Mouse (Mus musculus) thymus, adult 2 months (tissue): ENCODE results near the gene Lsm10.

Source experiments
- CTCF ChIP-seq: fragments of 200-500 bp; IDR thresholded peaks from 2 replicates; pipeline ENCODE4 v1.5.1; 2012; ENCODE audit warnings: mild to moderate bottlenecking, control low read depth, low read length, moderate library complexity, borderline replicate concordance; ENCODE audit not compliant: control insufficient read depth, poor library complexity, insufficient read depth; ENCODE audit errors: extremely low read depth
- POLR2A ChIP-seq: fragments of 200-500 bp; IDR thresholded peaks from 2 replicates; pipeline ENCODE4 v1.6.1; 2012; ENCODE audit warnings: mild to moderate bottlenecking, low read length, control low read depth, moderate library complexity; ENCODE audit not compliant: control insufficient read depth, poor library complexity, insufficient read depth; ENCODE audit errors: extremely low read depth

DNA sequence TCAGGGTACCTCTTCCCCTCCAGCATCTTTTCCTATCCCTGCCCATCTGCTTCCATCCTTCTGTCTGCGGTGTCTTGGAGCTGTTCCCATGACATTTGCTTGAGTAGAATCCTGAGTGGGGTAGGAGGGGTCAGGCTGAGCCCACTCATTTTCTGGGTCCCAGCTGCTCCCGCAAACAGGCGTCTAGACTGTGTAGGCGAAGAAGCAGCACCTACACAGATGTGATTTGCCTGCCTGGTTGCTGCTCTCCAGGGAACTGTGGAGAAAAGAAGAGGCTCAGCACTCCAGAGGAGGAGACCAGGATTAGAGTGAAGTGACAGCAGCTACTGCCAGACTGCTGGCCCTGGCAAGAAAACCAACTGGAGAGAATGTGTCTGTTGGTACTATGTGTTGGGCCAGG, 22.2 kb downstream of the Lsm10 start:
- TF ChIP-seq POLR2A (no peak), CTCF (no peak)
